Mouse (Mus musculus): ENCODE results near the gene Txndc11.
A peak's percentile ranks its signal among the peaks of the same experiment; 100 is the strongest.

Gene Txndc11

GRCm38 (mm10) chr16:11066029-11066832 lies 68.2 kb downstream of the Txndc11 start, which contains the start of gene Litaf:
Gene Litaf (minus strand): TSS chr16:11066157.
- DNase-seq (ENCODE audit: low read depth, low spot score) = peak; percentile 97

- DNase-seq (ENCODE audit: low read depth, low spot score) = no peak
Measured at GRCm38 (mm10) chr16:11065431-11065830, 69.0 kb downstream of the Txndc11 start.

- no peak for DNase-seq (ENCODE audit: low read depth, low spot score)
Measured at GRCm38 (mm10) chr16:11064742-11065141, 69.7 kb downstream of the Txndc11 start.

GRCm38 (mm10) chr16:11064341-11064740 lies 70.1 kb downstream of the Txndc11 start:
- DNase-seq (ENCODE audit: low read depth, low spot score) = no peak

GRCm38 (mm10) chr16:11062794-11063721 lies 71.4 kb downstream of the Txndc11 start:
- DNase-seq (ENCODE audit: low read depth, low spot score) = no peak

GRCm38 (mm10) chr16:11060645-11061044 lies 73.8 kb downstream of the Txndc11 start, which contains the start of gene Snn:
Gene Snn (plus strand): TSS chr16:11060945.
- DNase-seq (ENCODE audit: low read depth, low spot score) = no peak

GRCm38 (mm10) chr16:11055916-11056315 lies 78.5 kb downstream of the Txndc11 start:
- no peak for DNase-seq (ENCODE audit: low read depth, low spot score)

- no peak for DNase-seq (ENCODE audit: low read depth, low spot score)
Measured at GRCm38 (mm10) chr16:11054871-11055270, 79.6 kb downstream of the Txndc11 start.

- no peak for DNase-seq (ENCODE audit: low read depth, low spot score)
Measured at GRCm38 (mm10) chr16:11054409-11054808, 80.0 kb downstream of the Txndc11 start.

- DNase-seq (ENCODE audit: low read depth, low spot score) = no peak
Measured at GRCm38 (mm10) chr16:11051134-11051533, 83.3 kb downstream of the Txndc11 start.

GRCm38 (mm10) chr16:11050226-11050625 lies 84.2 kb downstream of the Txndc11 start:
- DNase-seq (ENCODE audit: low read depth, low spot score) = no peak

GRCm38 (mm10) chr16:11047130-11047529 lies 87.3 kb downstream of the Txndc11 start:
- DNase-seq (ENCODE audit: low read depth, low spot score) = no peak

GRCm38 (mm10) chr16:11046437-11046836 lies 88.0 kb downstream of the Txndc11 start:
- DNase-seq (ENCODE audit: low read depth, low spot score) = no peak

GRCm38 (mm10) chr16:11043239-11043638 lies 91.2 kb downstream of the Txndc11 start:
- DNase-seq (ENCODE audit: low read depth, low spot score) = no peak

GRCm38 (mm10) chr16:11040603-11041002 lies 93.8 kb downstream of the Txndc11 start:
- no peak for DNase-seq (ENCODE audit: low read depth, low spot score)

GRCm38 (mm10) chr16:11035790-11036431 lies 98.5 kb downstream of the Txndc11 start:
- peak; percentile 70 for DNase-seq (ENCODE audit: low read depth, low spot score)

- DNase-seq (ENCODE audit: low read depth, low spot score) = no peak
Measured at GRCm38 (mm10) chr16:11035273-11035672, 99.2 kb downstream of the Txndc11 start.

GRCm38 (mm10) chr16:11034193-11034803 lies 100.2 kb downstream of the Txndc11 start:
- DNase-seq (ENCODE audit: low read depth, low spot score) = peak; percentile 82

- no peak for DNase-seq (ENCODE audit: low read depth, low spot score)
Measured at GRCm38 (mm10) chr16:11031320-11031719, 103.1 kb downstream of the Txndc11 start.

GRCm38 (mm10) chr16:11030844-11031243 lies 103.6 kb downstream of the Txndc11 start:
- DNase-seq (ENCODE audit: low read depth, low spot score) = no peak

- no peak for DNase-seq (ENCODE audit: low read depth, low spot score)
Measured at GRCm38 (mm10) chr16:11028206-11028605, 106.2 kb downstream of the Txndc11 start.

All from CD4-positive helper T cell, adult 2 months (primary cell).